Mouse (Mus musculus) hindbrain, embryonic 13.5 days (tissue): ENCODE measurements around the gene Cnnm2. TPM values are rescaled to one million over a fixed set of nuclear protein-coding genes. Genes with fewer than 3 reads are reported as not detected.

Experiments
- ATAC-seq: fragments of 200-750 bp; cut with Nextera tagmentation; 2 replicates; pipeline ENCODE4 v1.8.0; 2017; ENCODE audit warnings: moderate TSS enrichment; ENCODE audit not compliant: low FRiP score
- H3K27ac ChIP-seq: fragments of 300-500 bp; sonication (generic); 2 replicates; pipeline ENCODE4 v1.5.1; 2015; ENCODE audit warnings: inconsistent platforms, mild to moderate bottlenecking, moderate library complexity
- H3K27me3 ChIP-seq: fragments of 300-500 bp; sonication (generic); 2 replicates; pipeline ENCODE4 v1.6.1; 2015; ENCODE audit warnings: mild to moderate bottlenecking, inconsistent platforms
- H3K36me3 ChIP-seq: fragments of 300-500 bp; sonication (generic); 2 replicates; pipeline ENCODE4 v1.6.1; 2015; ENCODE audit warnings: mild to moderate bottlenecking, inconsistent platforms
- H3K4me1 ChIP-seq: fragments of 300-500 bp; sonication (generic); replicated peaks from 2 replicates; pipeline ENCODE4 v1.6.1; 2015; ENCODE audit warnings: inconsistent platforms
- H3K4me2 ChIP-seq: fragments of 300-500 bp; sonication (generic); 2 replicates; pipeline ENCODE4 v1.6.1; 2015; ENCODE audit warnings: inconsistent platforms, mild to moderate bottlenecking, moderate library complexity
- H3K4me3 ChIP-seq: fragments of 300-500 bp; sonication (generic); 2 replicates; pipeline ENCODE4 v1.5.1; 2015; ENCODE audit warnings: mild to moderate bottlenecking, inconsistent platforms
- H3K9ac ChIP-seq: fragments of 300-500 bp; sonication (generic); 2 replicates; pipeline ENCODE4 v1.6.1; 2015; ENCODE audit warnings: mild to moderate bottlenecking, inconsistent platforms
- H3K9me3 ChIP-seq: fragments of 300-500 bp; sonication (generic); 2 replicates; pipeline ENCODE4 v1.6.1; 2016; ENCODE audit warnings: inconsistent platforms
- WGBS: fragments of 180-500 bp; shearing (Covaris S2); methylation state at CpG from one replicate; pipeline ENCODE4 v1.1.7; 2015; 5-methylcytosine and 5-hydroxymethylcytosine counted together
- polyA plus RNA-seq: library from polyadenylated mRNA; unstranded; fragments of >200 nt; fragmentation: Nextera tagmentation; extraction: Ambion mirVana; gene quantifications from 2 replicates; pipeline ENCODE4 v1.2.1, GENCODE M21; 2015

Gene Cnnm2
- polyA plus RNA-seq, 1 experiment from 2014 or later, result 5.8 TPM

- Histone ChIP-seq H3K4me3 (no peak overlapping the region), H3K9ac (no peak overlapping the region), H3K4me2 (no peak overlapping the region), H3K9me3 (no peaks in the 10 kb centered on the region), H3K27me3 (no peaks in the 10 kb centered on the region), H3K4me1 (no peaks in the 10 kb centered on the region), H3K36me3 (peaks cover 33% of the 10 kb centered on the region), H3K27ac (no peak overlapping the region)
- 92% methylated on average over 5 of the region's 5 CpGs for whole genome bisulfite sequencing
- no peak for ATAC-seq
Measured at GRCm38 (mm10) chr19:46901323-46901722, 139.9 kb downstream of the Cnnm2 start.

- H3K4me3 ChIP-seq, result no peak overlapping the region
- no peak for ATAC-seq
- WGBS, result 93% methylated on average over 5 of the region's 5 CpGs
- no peak overlapping the region for H3K9ac ChIP-seq
- no peaks in the 10 kb centered on the region for H3K9me3 ChIP-seq
- H3K36me3 ChIP-seq, result peaks cover 19% of the 10 kb centered on the region
- no peaks in the 10 kb centered on the region for H3K4me1 ChIP-seq
- no peaks in the 10 kb centered on the region for H3K27me3 ChIP-seq
- no peak overlapping the region for H3K27ac ChIP-seq
- no peak overlapping the region for H3K4me2 ChIP-seq
Measured at GRCm38 (mm10) chr19:46903379-46903778, 142.0 kb downstream of the Cnnm2 start.

- Histone ChIP-seq H3K4me1 (peaks cover 10% of the 10 kb centered on the region), H3K9ac (no peak overlapping the region), H3K9me3 (no peaks in the 10 kb centered on the region), H3K27ac (no peak overlapping the region), H3K36me3 (peaks cover 11% of the 10 kb centered on the region), H3K4me2 (no peak overlapping the region), H3K4me3 (no peak overlapping the region), H3K27me3 (no peaks in the 10 kb centered on the region)
- no peak for ATAC-seq
- 100% methylated on average over 1 of the region's 1 CpGs for WGBS
Measured at GRCm38 (mm10) chr19:46904907-46905306, 143.5 kb downstream of the Cnnm2 start.

GRCm38 (mm10) chr19:46905383-46905782 is 144.0 kb downstream of the Cnnm2 start:
- no peak overlapping the region for H3K27ac ChIP-seq
- H3K4me2 ChIP-seq, result no peak overlapping the region
- no peaks in the 10 kb centered on the region for H3K27me3 ChIP-seq
- H3K9me3 ChIP-seq, result no peaks in the 10 kb centered on the region
- no peak overlapping the region for H3K4me3 ChIP-seq
- no peak for ATAC-seq
- H3K36me3 ChIP-seq, result peaks cover 11% of the 10 kb centered on the region
- peaks cover 10% of the 10 kb centered on the region for H3K4me1 ChIP-seq
- no peak overlapping the region for H3K9ac ChIP-seq

- H3K4me3 ChIP-seq, result no peak overlapping the region
- WGBS, result 91% methylated on average over 4 of the region's 4 CpGs
- ATAC-seq, result no peak
- no peak overlapping the region for H3K9ac ChIP-seq
- H3K27ac ChIP-seq, result no peak overlapping the region
- no peaks in the 10 kb centered on the region for H3K9me3 ChIP-seq
- H3K4me1 ChIP-seq, result peaks cover 10% of the 10 kb centered on the region
- peaks cover 11% of the 10 kb centered on the region for H3K36me3 ChIP-seq
- no peaks in the 10 kb centered on the region for H3K27me3 ChIP-seq
- no peak overlapping the region for H3K4me2 ChIP-seq
Measured at GRCm38 (mm10) chr19:46905971-46906370, 144.6 kb downstream of the Cnnm2 start.

GRCm38 (mm10) chr19:46908207-46908606 is 146.8 kb downstream of the Cnnm2 start:
- peaks cover 10% of the 10 kb centered on the region for H3K4me1 ChIP-seq
- no peaks in the 10 kb centered on the region for H3K9me3 ChIP-seq
- no peaks in the 10 kb centered on the region for H3K27me3 ChIP-seq
- H3K4me2 ChIP-seq, result no peak overlapping the region
- 78% methylated on average over 5 of the region's 5 CpGs for WGBS
- H3K4me3 ChIP-seq, result no peak overlapping the region
- no peak overlapping the region for H3K9ac ChIP-seq
- no peak for ATAC-seq
- peaks cover 15% of the 10 kb centered on the region for H3K36me3 ChIP-seq
- H3K27ac ChIP-seq, result no peak overlapping the region

- H3K9me3 ChIP-seq, result no peaks in the 10 kb centered on the region
- H3K4me1 ChIP-seq, result peaks cover 10% of the 10 kb centered on the region
- no peak for ATAC-seq
- no peak overlapping the region; the same call in 1 of the 2 replicates for H3K27ac ChIP-seq
- H3K27me3 ChIP-seq, result no peaks in the 10 kb centered on the region
- H3K9ac ChIP-seq, result no peak overlapping the region
- no peak overlapping the region for H3K4me3 ChIP-seq
- 63% methylated on average over 4 of the region's 4 CpGs for WGBS
- no peak overlapping the region for H3K4me2 ChIP-seq
- H3K36me3 ChIP-seq, result peaks cover 9% of the 10 kb centered on the region; the same call in 1 of the 2 replicates
Measured at GRCm38 (mm10) chr19:46908977-46909376, 147.6 kb downstream of the Cnnm2 start.

- no peak overlapping the region for H3K4me2 ChIP-seq
- peaks cover 10% of the 10 kb centered on the region for H3K4me1 ChIP-seq
- 0 out of 2 replicates have a peak, but pooled peaks cover 4% of the 10 kb centered on the region for H3K36me3 ChIP-seq
- WGBS, result 89% methylated on average over 3 of the region's 3 CpGs
- no peak overlapping the region for H3K27ac ChIP-seq
- no peak for ATAC-seq
- no peaks in the 10 kb centered on the region for H3K27me3 ChIP-seq
- no peak overlapping the region for H3K4me3 ChIP-seq
- no peak overlapping the region for H3K9ac ChIP-seq
- no peaks in the 10 kb centered on the region for H3K9me3 ChIP-seq
Measured at GRCm38 (mm10) chr19:46911492-46911891, 150.1 kb downstream of the Cnnm2 start.

- ATAC-seq, result no peak
- 94% methylated on average over 11 of the region's 11 CpGs for WGBS
- Histone ChIP-seq H3K9me3 (no peaks in the 10 kb centered on the region), H3K4me1 (peaks cover 10% of the 10 kb centered on the region), H3K36me3 (0 out of 2 replicates have a peak, but pooled peaks cover 4% of the 10 kb centered on the region), H3K4me2 (no peak overlapping the region), H3K27ac (no peak overlapping the region), H3K27me3 (no peaks in the 10 kb centered on the region), H3K4me3 (no peak overlapping the region), H3K9ac (no peak overlapping the region)
Measured at GRCm38 (mm10) chr19:46913626-46914025, 152.2 kb downstream of the Cnnm2 start.

GRCm38 (mm10) chr19:46915406-46916080 is 154.1 kb downstream of the Cnnm2 start:
- no peak overlapping the region for H3K27ac ChIP-seq
- H3K9ac ChIP-seq, result no peak overlapping the region
- no peaks in the 10 kb centered on the region for H3K27me3 ChIP-seq
- WGBS, result 75% methylated on average over 9 of the region's 9 CpGs
- ATAC-seq, result no peak
- no peaks in the 10 kb centered on the region for H3K4me1 ChIP-seq
- H3K4me3 ChIP-seq, result no peak overlapping the region
- H3K9me3 ChIP-seq, result no peaks in the 10 kb centered on the region
- 0 out of 2 replicates have a peak, but pooled peaks cover 4% of the 10 kb centered on the region for H3K36me3 ChIP-seq
- H3K4me2 ChIP-seq, result no peak overlapping the region

- 93% methylated on average over 6 of the region's 6 CpGs for WGBS
- ATAC-seq, result no peak
- H3K9me3 ChIP-seq, result no peaks in the 10 kb centered on the region
Measured at GRCm38 (mm10) chr19:46920571-46920970, 159.2 kb downstream of the Cnnm2 start.

GRCm38 (mm10) chr19:46926357-46926756 is 165.0 kb downstream of the Cnnm2 start:
- H3K4me1 ChIP-seq, result no peaks in the 10 kb centered on the region
- no peaks in the 10 kb centered on the region for H3K9me3 ChIP-seq
- ATAC-seq, result no peak
- no peaks in the 10 kb centered on the region for H3K27me3 ChIP-seq
- H3K4me2 ChIP-seq, result no peak overlapping the region
- H3K9ac ChIP-seq, result no peak overlapping the region
- 64% methylated on average over 4 of the region's 4 CpGs for WGBS
- H3K36me3 ChIP-seq, result peaks cover under 1% of the 10 kb centered on the region; the same call in 1 of the 2 replicates
- no peak overlapping the region for H3K4me3 ChIP-seq
- H3K27ac ChIP-seq, result no peak overlapping the region

More at GRCm38 (mm10) chr19:46920571-46920970, 159.2 kb downstream of the Cnnm2 start:
- Histone ChIP-seq H3K27me3 (no peaks in the 10 kb centered on the region), H3K36me3 (peaks cover 4% of the 10 kb centered on the region; the same call in 1 of the 2 replicates), H3K9ac (no peak overlapping the region), H3K27ac (no peak overlapping the region), H3K4me3 (no peak overlapping the region), H3K4me1 (no peaks in the 10 kb centered on the region), H3K4me2 (no peak overlapping the region)

- ATAC-seq, result no peak
- H3K4me2 ChIP-seq, result no peak overlapping the region
- 70% methylated on average over 5 of the region's 5 CpGs for WGBS
- no peaks in the 10 kb centered on the region for H3K27me3 ChIP-seq
- no peak overlapping the region for H3K27ac ChIP-seq
- H3K4me1 ChIP-seq, result no peaks in the 10 kb centered on the region
- no peak overlapping the region for H3K9ac ChIP-seq
- H3K36me3 ChIP-seq, result no peaks in the 10 kb centered on the region
- H3K9me3 ChIP-seq, result no peaks in the 10 kb centered on the region
- H3K4me3 ChIP-seq, result no peak overlapping the region
Measured at GRCm38 (mm10) chr19:46926951-46927350, 165.6 kb downstream of the Cnnm2 start.
